Mouse (Mus musculus): ENCODE data around the gene Olfr1178.

DNA sequence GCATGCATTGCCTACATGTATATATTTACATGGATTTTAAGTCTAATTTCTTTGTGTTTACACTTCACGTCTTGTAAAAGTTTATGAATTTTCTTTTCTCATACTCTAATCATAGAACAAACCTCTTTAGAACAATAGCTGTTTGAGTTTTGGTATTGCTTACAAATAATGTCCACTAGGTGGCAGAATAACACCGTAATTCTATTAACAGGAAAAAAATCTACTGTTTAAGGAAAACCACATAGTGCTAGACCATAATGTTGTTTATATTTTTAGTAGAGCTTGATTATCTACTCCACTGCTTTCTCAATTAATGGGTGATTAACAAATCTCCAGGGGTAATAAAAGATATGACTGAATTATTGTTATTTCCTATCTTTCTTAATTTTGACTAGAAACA, 30.6 kb upstream of the Olfr1178 start:
- TF ChIP-seq CTCF (IDR thresholded peaks at IDR 0.05) (peak; percentile 48), EP300 (IDR thresholded peaks at IDR 0.05) (no peak)
